Mouse (Mus musculus): ENCODE measurements at regions not wholly inside any gene's neighbourhood (a gene's known extent, or its start where the extent isn't known, plus 50 kb on each side); places are given as distances from the start of the nearest gene placed in this dataset.

DNA sequence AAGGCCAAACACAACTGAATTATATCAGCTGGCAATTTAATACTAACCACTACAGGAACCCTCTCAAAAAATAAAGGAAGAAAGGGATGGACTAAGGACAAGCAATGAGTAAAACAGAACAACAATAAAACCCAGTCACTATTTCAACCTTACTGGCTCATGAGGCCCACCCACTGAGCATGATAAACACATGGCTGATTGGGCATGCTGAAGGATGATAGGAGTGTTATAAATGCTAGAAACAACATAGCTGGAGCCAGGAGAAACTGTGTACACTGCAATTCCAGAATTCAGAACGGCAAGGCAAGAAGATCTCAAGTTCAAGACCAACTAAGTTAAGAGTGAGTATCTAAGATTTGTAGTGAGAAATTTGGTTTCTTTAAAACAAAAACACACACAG, 66.1 kb upstream of the Ptgs2 start:
- H3K27me3 ChIP-seq (replicated peaks): no peaks in the 10 kb centered on the region
- H3K9me3 ChIP-seq (replicated peaks; ENCODE audit: low read length): no peaks in the 10 kb centered on the region
- H3K27ac ChIP-seq (ENCODE audit: insufficient read depth, low read depth): no peak overlapping the region
- H3K4me1 ChIP-seq (ENCODE audit: control insufficient read depth in 1 of 2, insufficient read depth in 2 of 2): no peaks in the 10 kb centered on the region
- dilution Hi-C loops (cut with MboI; ENCODE audit: extremely low pct_ligation_motif_present, extremely low pct_unique_long_range_greater_than_20kb, low sequenced_read_pairs): no loop called here
- H3K36me3 ChIP-seq (replicated peaks in 1 of 2; ENCODE audit: control insufficient read depth in 1 of 2, insufficient read depth in 1 of 2, low read length in 1 of 2): no peaks in the 10 kb centered on the region
- H3K9ac ChIP-seq (ENCODE audit: insufficient read depth, low read depth): no peak overlapping the region
- TF ChIP-seq ZMIZ1 (IDR thresholded peaks at IDR 0.05; ENCODE audit: low read depth, low read length): no peak
- TF ChIP-seq BHLHE40 (IDR thresholded peaks at IDR 0.05; ENCODE audit: low read depth, low read length): no peak
- no peak for TF ChIP-seq E2F4 (IDR thresholded peaks at IDR 0.05; ENCODE audit: insufficient replicate concordance, low read depth, low read length)
- no peak for TF ChIP-seq UBTF (IDR thresholded peaks at IDR 0.05; ENCODE audit: low read depth, low read length)
- TF ChIP-seq EP300 (IDR thresholded peaks at IDR 0.05; ENCODE audit: low read length): no peak
- TF ChIP-seq CHD1 (IDR thresholded peaks at IDR 0.05; ENCODE audit: low read depth, low read length): no peak
- TF ChIP-seq NELFE (IDR thresholded peaks at IDR 0.05; ENCODE audit: low read depth, low read length): no peak
- no peak for TF ChIP-seq MEF2A (IDR thresholded peaks at IDR 0.05; ENCODE audit: borderline replicate concordance, low read depth, low read length)
- no peak for TF ChIP-seq USF2 (conservative IDR thresholded peaks at IDR 0.05; ENCODE audit: low read depth, low read length)
- no peaks in the 10 kb centered on the region for H3K79me2 ChIP-seq (replicated peaks; ENCODE audit: control insufficient read depth, extremely low read depth, insufficient read depth, poor library complexity, severe bottlenecking)
- no peak overlapping the region for H3K4me2 ChIP-seq (ENCODE audit: insufficient read depth, low read depth, poor library complexity, severe bottlenecking)
- H3K4me3 ChIP-seq (replicated peaks in 1 of 3; ENCODE audit: low read depth in 2 of 3, low read length in 2 of 3, poor library complexity in 1 of 3): no peak overlapping the region
- DNase-seq (ENCODE audit: extremely low read depth): no peak
- in situ Hi-C loops (cut with MboI; ENCODE audit: low pct_ligation_motif_present, low pct_unique_long_range_greater_than_20kb, low sequenced_read_pairs): no loop called here

DNA sequence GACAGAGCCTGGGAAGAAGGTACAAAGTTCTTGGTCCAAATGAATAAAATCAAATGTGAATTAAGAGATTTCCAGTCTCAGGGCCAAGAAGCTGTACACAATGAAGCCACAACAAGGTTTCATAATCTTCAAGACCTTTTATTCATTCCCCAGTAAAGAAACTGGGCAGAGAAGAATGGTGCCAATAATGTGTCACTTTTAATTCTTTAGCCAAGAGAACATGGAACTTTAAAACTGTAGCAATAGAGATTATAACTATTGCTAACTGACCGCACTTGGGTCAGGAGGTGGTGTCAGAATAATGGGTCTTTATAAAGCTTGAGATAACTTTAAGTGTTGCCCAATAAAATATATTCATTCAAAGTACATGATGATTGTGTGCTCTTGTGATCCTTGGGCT, 68.1 kb upstream of the Ptgs2 start:
- Histone ChIP-seq H3K9ac (ENCODE audit: insufficient read depth, low read depth) (no peak overlapping the region), H3K27ac (ENCODE audit: insufficient read depth, low read depth) (no peak overlapping the region), H3K4me1 (ENCODE audit: control insufficient read depth in 1 of 2, insufficient read depth in 2 of 2) (no peaks in the 10 kb centered on the region), H3K9me3 (replicated peaks; ENCODE audit: low read length) (no peaks in the 10 kb centered on the region), H3K36me3 (replicated peaks in 1 of 2; ENCODE audit: control insufficient read depth in 1 of 2, insufficient read depth in 1 of 2, low read length in 1 of 2) (no peaks in the 10 kb centered on the region), H3K79me2 (replicated peaks; ENCODE audit: control insufficient read depth, extremely low read depth, insufficient read depth, poor library complexity, severe bottlenecking) (no peaks in the 10 kb centered on the region), H3K4me3 (replicated peaks in 1 of 3; ENCODE audit: low read depth in 2 of 3, low read length in 2 of 3, poor library complexity in 1 of 3) (no peak overlapping the region), H3K4me2 (ENCODE audit: insufficient read depth, low read depth, poor library complexity, severe bottlenecking) (no peak overlapping the region), H3K27me3 (replicated peaks) (no peaks in the 10 kb centered on the region)
- in situ Hi-C loops (cut with MboI; ENCODE audit: low pct_ligation_motif_present, low pct_unique_long_range_greater_than_20kb, low sequenced_read_pairs): no loop called here
- no peak for TF ChIP-seq PAX5 (IDR thresholded peaks at IDR 0.05; ENCODE audit: low read length)
- TF ChIP-seq USF1 (IDR thresholded peaks at IDR 0.05; ENCODE audit: low read depth, low read length): no peak
- no peak for TF ChIP-seq MEF2A (IDR thresholded peaks at IDR 0.05; ENCODE audit: borderline replicate concordance, low read depth, low read length)
- TF ChIP-seq E2F4 (IDR thresholded peaks at IDR 0.05; ENCODE audit: insufficient replicate concordance, low read depth, low read length): no peak
- no peak for TF ChIP-seq CHD1 (IDR thresholded peaks at IDR 0.05; ENCODE audit: low read depth, low read length)
- no peak for TF ChIP-seq EP300 (IDR thresholded peaks at IDR 0.05; ENCODE audit: low read length)
- TF ChIP-seq MAX (IDR thresholded peaks at IDR 0.05; ENCODE audit: low read length): no peak
- no peak for TF ChIP-seq MAZ (IDR thresholded peaks at IDR 0.05; ENCODE audit: low read depth, low read length)
- TF ChIP-seq MXI1 (IDR thresholded peaks at IDR 0.05; ENCODE audit: low read depth, low read length): no peak
- no peak for TF ChIP-seq KAT2A (IDR thresholded peaks at IDR 0.05; ENCODE audit: insufficient replicate concordance, low read length)
- no peak for TF ChIP-seq ZNF384 (IDR thresholded peaks at IDR 0.05; ENCODE audit: low read depth, low read length)
- TF ChIP-seq BHLHE40 (IDR thresholded peaks at IDR 0.05; ENCODE audit: low read depth, low read length): no peak
- no peak for TF ChIP-seq RAD21 (IDR thresholded peaks at IDR 0.05; ENCODE audit: low read depth, low read length)
- TF ChIP-seq ZC3H11A (IDR thresholded peaks at IDR 0.05; ENCODE audit: low read depth, low read length): no peak
- TF ChIP-seq JUND (conservative IDR thresholded peaks at IDR 0.05; ENCODE audit: low read depth, low read length): no peak
- dilution Hi-C loops (cut with MboI; ENCODE audit: extremely low pct_ligation_motif_present, extremely low pct_unique_long_range_greater_than_20kb, low sequenced_read_pairs): no loop called here
- no peak for DNase-seq (ENCODE audit: extremely low read depth)
